Mouse (Mus musculus) erythroblast, adult 5-6 weeks (primary cell): ENCODE results near the gene Synpo2. TPM values are rescaled to one million over a fixed set of nuclear protein-coding genes. Genes with fewer than 3 reads are reported as not detected.

Experiments
- ATAC-seq: replicated peaks from 2 replicates; pipeline ENCODE4 v1.8.0; 2016; ENCODE audit warnings: moderate number of reproducible peaks, mild to moderate bottlenecking, moderate TSS enrichment, inconsistent platforms; ENCODE audit not compliant: poor library complexity, low FRiP score, severe bottlenecking
- total RNA-seq, 2 experiments: library from RNA; stranded (forward) in 1 of 2; stranded (reverse) in 1 of 2; fragments of 150-400 nt in 1 of 2; fragments of 200-764, 138-1000 nt in 1 of 2; gene quantifications; 2 replicates each; pipeline versions ENCODE4 v1.2.3 to v1.2.4; 2015 to 2017; ENCODE audit warnings: low replicate concordance in 2 of 2

Gene Synpo2
- total RNA-seq, 2 experiments from 2014 or later = not detected

DNA sequence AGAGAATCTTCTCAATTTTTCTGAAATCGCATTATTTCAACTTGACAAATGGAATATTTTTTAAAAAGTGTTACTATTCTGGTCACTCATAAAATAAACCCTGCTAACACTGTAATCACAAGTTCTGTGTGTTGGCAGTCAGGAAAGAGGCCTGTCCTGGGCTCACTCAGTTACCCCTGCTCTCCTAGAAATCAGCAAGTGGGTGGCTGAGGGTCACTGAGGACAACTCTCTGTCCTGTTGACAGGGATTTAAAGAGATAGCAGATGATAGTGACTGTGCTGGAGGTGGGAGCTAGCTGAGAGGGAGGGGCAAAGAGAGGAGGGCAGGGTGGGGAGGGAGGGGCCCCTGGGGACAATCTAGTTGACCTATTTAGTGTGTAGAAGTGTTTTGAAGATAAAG lies 165.0 kb downstream of the Synpo2 start:
- ATAC-seq = no peak

DNA sequence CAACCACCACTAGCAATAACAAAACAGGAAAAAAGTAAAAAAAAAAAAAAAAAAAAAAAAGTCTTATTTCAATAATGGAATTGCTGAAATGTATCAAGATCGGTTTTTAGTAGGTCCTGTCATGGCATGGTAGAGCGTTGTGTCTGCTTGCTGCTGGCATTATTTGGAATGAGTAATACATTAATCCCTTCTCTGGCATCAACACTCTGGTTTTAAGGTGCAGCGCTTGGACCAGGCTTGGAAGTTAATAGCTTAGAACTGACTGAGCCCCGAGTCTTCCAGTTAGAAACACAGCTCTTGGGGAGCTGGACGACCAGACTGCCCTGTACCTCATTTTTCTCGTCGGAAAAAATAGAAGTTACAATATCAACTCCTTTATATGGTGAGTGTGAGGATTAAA lies 169.1 kb downstream of the Synpo2 start:
- no peak for ATAC-seq

DNA sequence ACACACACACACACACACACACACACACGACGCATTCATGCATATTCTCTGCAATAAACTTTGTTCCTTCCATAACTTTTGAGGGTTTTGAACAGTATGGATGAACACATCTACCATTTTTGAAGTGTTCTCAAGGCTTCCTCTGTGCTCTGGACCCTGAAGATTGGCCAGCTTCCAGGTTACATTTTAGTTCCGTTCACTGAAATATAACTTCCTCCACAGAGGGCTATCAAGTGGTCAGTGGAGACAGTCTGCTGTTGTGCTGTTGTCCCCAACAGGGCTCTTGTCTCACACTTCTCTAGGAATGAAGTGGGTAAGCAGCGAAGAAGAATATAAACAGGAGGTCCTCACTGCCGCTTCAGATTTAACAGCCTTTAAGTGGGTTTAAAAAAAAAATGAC lies 170.5 kb downstream of the Synpo2 start:
- ATAC-seq = no peak

DNA sequence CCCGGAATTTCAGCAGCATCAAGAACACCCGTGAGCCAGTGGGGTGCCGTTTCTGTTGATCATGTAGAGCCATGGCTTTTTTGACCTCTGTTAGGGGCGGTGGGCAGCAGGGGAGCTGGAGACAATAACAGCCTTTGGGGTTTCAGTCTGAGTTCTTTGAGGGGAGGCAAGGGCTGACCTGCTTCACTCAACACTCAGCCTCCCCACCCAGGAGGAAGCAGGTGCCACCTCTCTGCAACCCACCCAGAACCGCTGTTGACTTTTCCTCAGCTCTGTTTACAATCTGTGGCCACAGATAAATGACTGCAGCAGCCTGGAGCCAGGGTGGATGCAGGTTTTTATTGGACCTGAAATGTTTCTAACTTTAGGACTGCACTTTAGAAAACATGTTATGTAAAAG lies 171.8 kb downstream of the Synpo2 start:
- no peak for ATAC-seq

DNA sequence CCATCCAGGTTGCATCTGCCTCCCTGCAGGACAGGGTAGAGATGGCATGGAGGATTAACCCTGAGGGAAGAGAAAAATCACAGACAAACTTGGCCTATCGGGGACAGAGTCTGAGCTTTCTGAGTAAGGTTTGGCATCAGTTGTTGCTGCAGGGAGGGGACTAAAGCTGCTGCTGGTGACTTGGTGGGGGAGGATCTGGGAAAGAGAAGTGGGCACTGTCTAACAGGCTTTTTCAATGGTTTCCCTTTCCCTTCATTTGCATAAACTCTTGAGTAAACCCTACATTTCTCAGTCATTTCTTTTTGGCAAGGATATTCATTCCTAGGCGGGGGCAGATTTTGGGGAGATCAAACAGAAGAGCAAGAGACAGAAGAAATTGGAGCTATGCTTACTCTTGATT lies 174.0 kb downstream of the Synpo2 start:
- ATAC-seq = no peak

DNA sequence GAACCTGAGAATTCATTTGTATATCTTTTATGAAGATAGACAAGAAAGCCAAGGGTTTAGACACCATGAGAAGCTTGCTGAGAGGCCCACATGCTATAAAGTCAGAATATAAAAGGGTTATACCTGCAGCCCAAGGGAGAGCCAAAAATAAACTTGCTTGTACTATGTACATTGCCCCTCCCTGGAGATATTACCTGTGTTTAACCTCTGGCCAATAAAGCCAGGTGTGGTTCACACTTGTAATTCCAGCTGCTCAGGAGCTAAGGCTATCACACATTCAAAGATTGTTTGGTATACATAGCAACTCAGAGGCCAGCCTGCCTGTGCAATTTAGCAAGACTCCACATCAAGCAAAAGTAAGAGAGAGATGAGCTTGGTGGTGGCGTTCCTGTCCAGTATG lies 177.1 kb downstream of the Synpo2 start:
- ATAC-seq = no peak

DNA sequence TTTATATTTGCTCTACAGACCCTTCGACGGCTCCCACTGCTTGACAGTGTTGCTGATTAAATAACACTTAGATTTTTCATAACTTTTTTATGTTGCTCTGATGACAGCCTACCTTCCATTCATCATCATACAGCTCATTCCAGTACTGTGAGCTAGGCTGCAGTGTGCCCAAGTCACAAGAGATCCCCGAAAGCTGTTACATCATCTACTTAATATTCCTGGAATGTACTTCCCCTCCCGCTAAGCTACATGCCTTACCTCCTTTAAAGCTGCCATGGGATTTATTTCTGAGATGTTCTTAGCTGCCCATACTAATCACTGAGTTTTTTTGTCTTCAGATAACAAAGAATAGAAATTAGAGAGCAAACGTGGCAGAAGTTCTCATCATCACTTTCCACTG lies 181.8 kb downstream of the Synpo2 start:
- ATAC-seq = no peak

DNA sequence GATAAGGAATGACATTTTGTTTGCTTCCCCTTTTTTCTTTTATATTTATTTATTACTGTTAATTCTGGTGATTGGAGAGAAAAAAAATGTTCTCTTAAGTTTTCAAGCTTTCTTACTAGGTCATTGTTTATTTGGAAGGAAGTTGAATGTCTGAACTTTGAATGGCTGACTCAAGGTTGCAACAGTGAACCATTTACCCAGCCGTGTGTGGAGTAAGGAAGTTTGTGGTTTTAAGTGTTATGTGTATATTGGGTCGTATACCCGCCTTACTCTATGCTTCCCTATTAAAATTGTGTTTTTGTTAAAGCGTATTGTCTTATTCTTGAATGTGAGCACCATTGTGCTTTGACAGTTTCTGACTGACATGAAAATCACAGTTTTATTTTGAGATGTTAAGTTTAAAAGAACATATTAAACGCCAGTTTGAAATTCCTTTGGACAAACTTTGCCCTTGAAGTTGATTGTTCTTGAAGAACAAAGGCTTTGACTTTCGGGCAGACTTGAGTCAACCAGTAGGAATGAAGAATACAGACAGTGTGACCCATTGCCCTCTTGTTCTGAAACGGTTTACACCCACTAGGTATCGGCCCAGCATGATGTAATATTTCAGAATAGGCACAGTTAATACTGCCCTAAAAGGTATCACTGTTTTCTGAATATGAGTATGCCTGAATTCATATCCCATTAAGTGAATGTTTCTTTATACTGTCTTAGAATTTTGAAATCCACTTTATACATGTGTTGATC lies 182.6 kb downstream of the Synpo2 start:
- ATAC-seq = no peak

DNA sequence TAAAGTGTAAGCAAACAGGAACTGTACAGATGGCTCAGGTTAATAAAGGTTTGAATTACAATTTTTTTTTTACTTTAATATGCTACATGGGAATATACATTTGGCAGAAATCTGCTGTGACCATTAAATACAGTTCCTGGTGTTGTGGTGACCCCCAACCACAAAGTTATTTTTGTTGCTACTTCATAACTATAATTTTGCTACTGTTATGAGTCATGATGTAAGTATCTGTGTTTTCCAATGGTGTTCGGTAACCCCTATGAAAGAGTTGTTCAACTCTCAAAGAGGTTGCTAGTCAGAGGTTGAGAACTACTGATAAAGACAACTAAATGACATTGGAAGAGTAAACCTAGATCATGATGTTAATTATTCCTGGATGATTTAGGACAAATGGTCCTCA lies 193.6 kb downstream of the Synpo2 start:
- no peak for ATAC-seq

DNA sequence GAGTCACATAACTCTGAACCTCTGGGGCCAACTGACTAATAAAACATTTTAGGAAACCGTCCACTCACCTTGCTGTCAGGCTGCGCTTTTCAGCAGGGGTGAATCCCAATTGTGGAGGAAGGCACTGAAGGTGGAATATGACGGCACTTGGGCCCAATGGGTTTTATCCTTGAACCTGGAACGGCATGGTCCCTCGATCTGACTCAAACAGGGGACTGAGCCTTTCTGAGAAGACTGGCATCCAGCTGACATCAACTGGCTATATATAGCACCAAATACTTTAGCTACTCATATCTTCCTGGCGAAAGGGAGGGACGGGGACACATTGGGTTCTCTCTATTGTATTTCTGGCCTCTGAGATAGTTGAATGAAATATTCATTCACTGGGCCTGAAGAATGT lies 201.2 kb downstream of the Synpo2 start, which contains the start of gene Myoz2:
Gene Myoz2 (minus strand): TSS at position 264 of the 400 bp plus-strand sequence.
- no peak for ATAC-seq

DNA sequence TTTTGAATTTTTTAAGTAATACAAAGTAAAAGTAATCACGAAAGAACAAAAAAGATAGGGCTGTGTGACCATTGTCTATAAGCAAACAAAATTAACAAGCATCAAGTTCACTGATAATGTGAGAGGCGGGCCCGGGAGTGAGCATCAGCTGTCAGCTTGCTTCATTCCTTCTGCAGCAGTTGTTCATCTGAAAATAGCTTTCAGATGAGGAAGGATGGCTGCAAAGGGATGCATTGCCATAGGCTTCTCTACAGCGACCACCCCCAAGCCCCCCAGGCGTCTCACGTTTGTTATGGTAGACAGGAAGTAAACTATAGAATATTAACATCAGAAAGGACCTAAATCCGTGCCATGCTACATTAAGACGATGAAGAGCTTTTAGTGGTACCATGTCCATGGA lies 202.1 kb downstream of the Synpo2 start:
- ATAC-seq = no peak

Other genes with a start within 250 kb of the Synpo2 start
- not detected in 2 replicates for gene Myoz2, start 201.1 kb downstream of the Synpo2 start, total RNA-seq (2015; ENCODE audit: low replicate concordance)
- gene Myoz2, start 201.1 kb downstream of the Synpo2 start, total RNA-seq (2017; ENCODE audit: low replicate concordance) = not detected in 2 replicates
- gene Sec24d, start 31.3 kb upstream of the Synpo2 start, total RNA-seq (2015; ENCODE audit: low replicate concordance) = 7.9 TPM in 2 replicates
- 2.6 and 8.2 TPM in 2 replicates for gene Sec24d, start 31.3 kb upstream of the Synpo2 start, total RNA-seq (2017; ENCODE audit: low replicate concordance)
- gene Mettl14, start 150.0 kb upstream of the Synpo2 start, total RNA-seq (2015; ENCODE audit: low replicate concordance) = 6.1 and 6.9 TPM in 2 replicates
- 3.1 and 5.3 TPM in 2 replicates for gene Mettl14, start 150.0 kb upstream of the Synpo2 start, total RNA-seq (2017; ENCODE audit: low replicate concordance)
- gene Prss12, start 210.8 kb upstream of the Synpo2 start, total RNA-seq (2015; ENCODE audit: low replicate concordance) = not detected in 2 replicates
- not detected in 2 replicates for gene Prss12, start 210.8 kb upstream of the Synpo2 start, total RNA-seq (2017; ENCODE audit: low replicate concordance)